Mouse (Mus musculus): ENCODE measurements at regions not wholly inside any gene's neighbourhood (a gene's known extent, or its start where the extent isn't known, plus 50 kb on each side); places are given as distances from the start of the nearest gene placed in this dataset.
"Not testable (repeated sequence)": the region's sequence is repeated elsewhere in the genome, so short reads cannot be mapped to it uniquely, and the experiment has no call there.

GRCm38 (mm10) chr14:33691690-33692089 lies 102.7 kb downstream of the Ptpn20 start:
- DNase-seq (ENCODE audit: low spot score in 2 of 2) = peak; percentile 68 to 69

GRCm38 (mm10) chr14:33694224-33694623 lies 105.2 kb downstream of the Ptpn20 start:
- no peak for DNase-seq (ENCODE audit: low spot score in 2 of 2)

GRCm38 (mm10) chr14:33695362-33695982 lies 106.5 kb downstream of the Ptpn20 start:
- peak; percentile 69 to 84 for DNase-seq (ENCODE audit: low spot score in 2 of 2)

DNA sequence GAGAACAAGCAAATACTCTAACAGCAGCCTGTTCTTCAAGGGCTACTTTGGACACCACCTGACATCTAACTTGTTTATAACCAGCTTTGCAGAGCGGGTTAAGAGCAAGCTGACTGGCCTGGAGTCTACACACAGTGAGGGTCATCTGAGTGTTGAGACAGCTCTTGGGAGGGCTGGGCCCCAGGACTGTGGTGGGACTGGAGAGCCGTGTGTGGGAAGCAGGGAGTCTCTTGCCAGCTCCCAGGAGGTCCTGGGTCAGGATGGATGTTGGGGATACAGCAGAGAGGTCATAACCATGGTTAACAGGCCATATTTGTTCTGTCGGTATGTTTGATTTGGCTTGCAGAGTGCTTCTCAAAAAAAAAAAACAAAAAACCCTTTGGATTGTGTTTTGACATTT lies 107.8 kb downstream of the Ptpn20 start:
- DNase-seq (ENCODE audit: low spot score in 2 of 2) = no peak

DNA sequence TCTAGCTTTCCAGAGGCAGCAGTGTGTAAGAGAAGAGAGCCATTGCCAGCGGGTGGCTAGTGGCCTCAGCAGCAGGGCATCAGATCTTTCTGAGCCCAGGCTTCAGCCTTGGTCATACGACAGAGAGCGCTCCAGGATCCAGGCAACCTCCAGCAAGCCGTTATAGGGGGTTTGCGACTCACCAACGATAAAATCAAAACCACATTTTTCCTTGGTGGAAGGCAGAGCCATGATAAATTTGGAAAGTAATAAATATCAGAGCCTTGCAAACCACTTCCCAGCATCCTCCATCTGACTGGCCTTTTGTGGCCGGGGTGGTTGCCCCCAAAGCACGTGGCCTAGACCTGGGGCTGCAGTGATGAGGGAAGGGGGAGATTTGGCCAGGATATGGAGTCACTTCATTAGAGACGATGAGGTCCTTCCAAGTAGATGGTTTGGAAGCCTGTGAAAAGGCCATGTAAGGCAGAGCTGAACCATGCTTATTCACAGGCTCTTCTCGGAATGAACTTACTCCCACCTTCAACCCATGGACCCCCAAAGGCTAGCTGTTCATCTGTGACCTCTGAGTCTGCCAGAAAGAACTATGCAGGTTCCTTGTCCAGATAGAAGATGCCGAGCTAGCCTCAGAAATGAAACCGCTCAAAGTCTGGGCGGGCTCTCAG lies 110.9 kb downstream of the Ptpn20 start:
- no peak for DNase-seq (ENCODE audit: low spot score in 2 of 2)

- no peak for DNase-seq (ENCODE audit: low spot score in 2 of 2)
Observed at GRCm38 (mm10) chr14:33707661-33708297, 118.8 kb downstream of the Ptpn20 start.

DNA sequence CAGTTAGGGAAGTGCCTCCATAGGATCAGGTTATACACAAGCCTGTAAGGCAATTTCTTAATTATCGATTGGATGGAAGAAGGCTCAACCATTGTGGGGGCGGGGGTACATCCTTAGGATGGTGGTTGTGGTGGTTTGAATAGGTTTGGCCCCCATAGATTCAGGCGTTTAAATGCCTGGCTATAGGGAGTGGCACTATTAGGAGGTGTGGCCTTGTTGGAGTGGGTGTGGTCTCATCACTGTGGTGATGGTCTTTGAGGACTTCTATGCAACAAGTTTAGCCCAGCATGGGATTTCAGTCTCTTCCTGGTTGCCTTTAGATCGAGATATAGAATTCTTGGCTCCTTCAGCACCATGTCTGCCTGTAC lies 119.3 kb downstream of the Ptpn20 start:
- DNase-seq (ENCODE audit: low spot score in 2 of 2) = no peak

DNA sequence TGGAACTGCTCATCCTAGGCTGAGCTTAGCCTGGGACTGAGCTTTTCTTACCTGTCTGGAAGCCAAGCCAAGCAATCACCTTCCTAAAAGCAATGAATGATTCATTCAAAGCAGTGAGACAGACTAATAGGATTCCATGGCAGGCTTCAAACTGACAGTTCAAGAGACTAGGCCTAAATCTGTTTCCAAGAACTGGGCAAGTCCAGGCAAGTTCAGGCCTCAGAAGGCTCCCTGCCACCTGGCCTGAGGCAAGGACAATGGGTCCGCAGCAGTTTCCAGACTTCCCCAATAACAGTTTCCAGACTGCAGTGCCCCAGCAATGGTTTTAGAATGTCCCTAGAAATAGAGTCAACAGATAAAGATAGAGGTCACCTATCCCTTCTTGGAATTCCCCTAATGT lies 123.5 kb downstream of the Ptpn20 start:
- no peak for DNase-seq (ENCODE audit: low spot score in 2 of 2)

DNA sequence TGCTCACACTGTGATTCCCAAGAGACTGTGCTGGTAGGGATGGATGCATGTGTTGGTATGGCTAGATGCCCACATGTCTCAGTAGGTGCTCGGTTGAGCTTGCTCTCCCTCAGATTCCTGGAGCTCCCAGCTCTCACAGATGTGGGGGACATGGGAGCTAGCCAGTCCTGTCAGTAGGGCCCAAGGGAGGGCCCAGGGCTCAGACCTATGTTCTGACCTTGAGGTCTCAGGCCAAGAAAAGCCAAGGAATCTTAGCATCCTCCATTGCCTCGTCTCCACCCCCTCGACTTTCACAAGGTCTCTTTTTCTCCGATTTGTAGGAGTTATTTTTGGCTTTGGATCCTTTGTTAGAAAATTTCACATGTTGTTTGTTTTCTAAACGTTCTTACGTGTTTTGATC lies 130.6 kb downstream of the Ptpn20 start:
- no peak for DNase-seq (ENCODE audit: low spot score in 2 of 2)

DNA sequence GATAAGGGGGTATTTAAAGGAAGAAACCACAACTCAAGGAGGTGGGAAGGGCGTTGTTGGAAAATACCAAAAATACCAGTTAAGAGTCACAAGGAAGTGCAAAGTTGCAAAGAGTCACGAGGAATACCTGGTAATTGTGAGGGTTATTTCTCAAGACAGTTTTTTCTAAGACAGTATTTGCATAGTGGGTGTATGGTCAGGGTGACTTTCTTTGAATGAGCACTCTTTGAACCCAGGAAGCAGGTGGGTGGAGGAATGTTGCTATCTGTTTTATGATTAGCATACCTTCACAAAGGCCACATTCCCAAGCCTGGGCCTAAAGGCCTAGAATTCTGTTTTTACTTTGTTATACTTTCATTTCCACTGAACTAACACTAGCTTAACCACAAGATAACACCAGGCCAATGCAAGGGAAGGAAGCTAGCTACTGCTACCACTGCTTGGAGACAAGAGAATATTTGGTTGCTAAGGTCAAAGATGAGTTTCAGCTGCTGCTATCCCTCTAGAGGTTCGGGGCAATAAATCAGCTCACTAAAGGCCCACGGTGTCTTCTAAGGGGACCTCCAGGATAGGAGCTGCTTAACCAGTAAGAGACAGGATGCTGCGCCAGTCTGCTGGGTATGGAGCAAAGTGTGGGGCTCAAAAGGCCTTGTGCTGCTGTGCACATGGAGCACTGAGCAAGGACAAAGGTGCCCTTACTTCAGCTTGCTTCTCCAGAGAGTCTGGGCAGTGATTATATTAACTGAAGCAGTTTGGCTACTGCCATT lies 133.6 kb downstream of the Ptpn20 start:
- not testable (repeated sequence) for DNase-seq (ENCODE audit: low spot score in 2 of 2)

DNA sequence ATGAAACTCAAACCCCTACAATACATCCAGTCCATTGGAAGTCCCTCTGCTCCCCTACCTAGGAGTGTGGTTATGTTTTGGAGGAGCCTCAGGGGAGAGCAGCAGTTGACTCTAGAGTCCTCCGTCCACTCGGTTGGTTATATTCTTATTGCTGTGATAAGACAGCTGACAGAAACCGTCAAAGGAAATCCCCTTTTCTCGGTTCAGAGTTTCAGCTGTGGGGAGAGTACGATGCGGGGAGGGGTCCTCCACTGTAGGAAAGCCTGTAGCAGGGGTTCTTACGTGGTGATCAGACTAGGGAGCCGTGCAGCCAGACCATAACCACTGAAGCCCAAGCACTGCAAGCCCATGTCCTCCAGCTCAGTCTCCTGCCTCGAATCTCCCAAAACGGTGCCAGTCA lies 137.5 kb downstream of the Ptpn20 start:
- no peak for DNase-seq (ENCODE audit: low spot score in 2 of 2)

- DNase-seq (ENCODE audit: low spot score in 2 of 2) = no peak
Observed at GRCm38 (mm10) chr14:33729115-33729884, 140.3 kb downstream of the Ptpn20 start.

- DNase-seq (ENCODE audit: low spot score in 2 of 2) = no peak
Observed at GRCm38 (mm10) chr14:33732698-33733097, 143.7 kb downstream of the Ptpn20 start.

GRCm38 (mm10) chr14:33734446-33735043 lies 145.5 kb downstream of the Ptpn20 start:
- peak; percentile 70 to 71 for DNase-seq (ENCODE audit: low spot score in 2 of 2)

DNA sequence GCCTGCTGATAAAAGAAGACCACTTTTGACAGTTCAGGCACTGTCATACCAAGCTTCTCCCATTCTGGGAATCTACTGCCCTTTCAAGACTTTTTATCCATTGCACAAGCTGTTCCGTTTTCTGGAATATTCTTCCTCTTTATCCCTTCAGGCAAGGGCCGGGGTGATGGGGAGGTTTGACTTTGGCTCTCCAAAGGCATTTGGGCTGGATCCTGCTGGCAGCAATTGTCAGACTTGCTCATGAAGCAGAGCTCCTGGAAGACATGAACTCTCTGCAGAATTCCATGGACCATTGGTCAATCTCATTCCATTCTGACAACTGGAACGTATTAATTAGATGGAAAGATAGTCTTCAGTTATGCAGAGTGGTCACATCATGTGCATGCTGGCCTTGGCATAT lies 146.6 kb downstream of the Ptpn20 start:
- no peak for DNase-seq (ENCODE audit: low spot score in 2 of 2)

DNA sequence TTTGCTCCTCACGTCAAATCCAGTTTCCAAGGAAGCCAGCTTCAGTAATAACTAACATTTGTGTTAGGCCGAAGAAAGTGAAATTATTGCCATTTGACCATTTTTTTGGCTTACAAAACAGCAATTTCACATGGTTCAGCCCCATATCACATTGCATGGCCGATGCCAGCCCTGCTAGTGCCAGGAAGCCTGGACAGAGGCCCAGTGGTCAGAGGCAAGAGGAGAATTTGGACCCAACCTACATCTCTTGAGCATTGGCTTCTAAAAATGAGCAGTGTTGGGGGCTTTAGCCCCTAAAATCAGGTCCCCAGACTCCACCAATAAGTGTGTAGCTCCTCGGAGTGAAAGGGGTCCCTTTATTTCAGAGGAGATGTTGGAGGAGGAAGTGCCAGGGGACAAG lies 157.2 kb downstream of the Ptpn20 start:
- no peak for DNase-seq (ENCODE audit: low spot score in 2 of 2)

- DNase-seq (ENCODE audit: low spot score in 2 of 2) = no peak
Observed at GRCm38 (mm10) chr14:33759656-33760055, 163.7 kb upstream of the Gdf10 start.

DNA sequence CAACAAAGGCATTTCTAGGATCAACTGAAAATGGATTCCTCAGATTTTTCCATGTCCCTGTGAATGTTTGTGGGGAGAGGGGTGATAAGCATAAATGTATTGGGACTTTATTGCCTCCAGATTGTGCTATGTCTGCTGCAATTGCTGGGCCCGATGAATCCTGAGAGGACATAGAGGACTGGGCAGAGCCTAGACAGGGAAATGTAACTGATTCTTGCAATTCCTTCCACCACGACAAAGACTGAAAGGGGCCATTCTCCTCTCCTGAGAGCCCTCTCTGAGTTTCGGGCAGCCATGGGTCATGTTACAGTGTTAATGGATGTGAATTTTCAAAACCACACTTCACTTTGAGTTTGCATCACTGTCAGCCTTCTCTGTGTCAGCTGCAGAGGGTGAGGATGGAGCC lies 159.7 kb upstream of the Gdf10 start:
- DNase-seq (ENCODE audit: low spot score in 2 of 2) = no peak

- DNase-seq (ENCODE audit: low spot score in 2 of 2) = no peak
Observed at GRCm38 (mm10) chr14:33765767-33766166, 157.6 kb upstream of the Gdf10 start.

DNA sequence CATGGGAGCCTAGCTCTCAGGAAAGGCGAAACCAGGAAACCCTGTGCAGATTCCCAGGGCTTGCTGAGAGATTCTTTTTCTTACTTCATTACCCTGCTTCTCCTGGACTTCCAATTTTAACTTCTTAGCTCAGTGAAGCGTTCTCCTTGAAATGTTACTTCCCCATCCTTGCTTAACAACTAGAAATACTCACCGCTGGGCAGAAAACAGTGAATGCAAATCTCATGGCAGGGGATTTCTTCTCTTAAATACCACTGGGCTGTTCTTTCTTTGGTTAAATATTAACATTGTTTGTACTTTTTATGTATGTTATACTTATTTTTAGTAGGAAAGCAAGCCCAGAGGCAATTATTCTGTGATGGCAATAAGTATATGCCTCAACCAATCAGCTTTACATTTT lies 151.0 kb upstream of the Gdf10 start:
- no peak for DNase-seq (ENCODE audit: low spot score in 2 of 2)

- DNase-seq (ENCODE audit: low spot score in 2 of 2) = no peak
Observed at GRCm38 (mm10) chr14:33789556-33789955, 133.8 kb upstream of the Gdf10 start.

Measured in right cerebral cortex, postnatal 10 days (tissue).